Mouse (Mus musculus) spleen, adult 2 months (tissue): Measurements from ENCODE around the gene Aven.

Experiments
- CTCF ChIP-seq: fragments of 200-500 bp; IDR thresholded peaks from 2 replicates; pipeline ENCODE4 v1.5.1; 2011; ENCODE audit warnings: mild to moderate bottlenecking, inconsistent platforms; ENCODE audit not compliant: insufficient read depth, insufficient read length, insufficient replicate concordance; ENCODE audit errors: extremely low read depth
- POLR2A ChIP-seq: fragments of 200-500 bp; IDR thresholded peaks from 2 replicates; pipeline ENCODE4 v1.6.1; 2011; ENCODE audit warnings: low read depth, low read length, inconsistent platforms

- TF ChIP-seq CTCF, result no peak
- no peak for TF ChIP-seq POLR2A
Observed at GRCm38 (mm10) chr2:112656131-112656530, 163.4 kb downstream of the Aven start.
